ENCODE assay signal across 11 mouse cellular contexts in genomic region chrX:155624895-155625294, GRCm38 (mm10). TPM values are rescaled to one million over a fixed set of nuclear protein-coding genes. Genes with fewer than 3 reads are reported as not detected.
DNase-seq lines count a peak whose midpoint lies in the region; ATAC-seq and TF ChIP-seq lines count a peak whose summit lies in the region.
"Had no signal": no experiment of that assay in that cellular context is flagged by ENCODE, and none has a peak within 500 bp of the region (broad histone marks: within the 10 kb centered on the region; RNA-seq: fewer than 3 reads in every experiment).

No protein-coding gene starts in this region.

- TF ChIP-seq CTCF in layer of hippocampus, adult 2 months (conservative IDR thresholded peaks at IDR 0.05): no peak

- intact Hi-C loops in left cerebral cortex, postnatal 10 days (cut with DNase I): loop anchor here (10.0 kb wide), 1 partner anchor 1680 kb away; no protein-coding TSS in a partner anchor

- H3K4me3 ChIP-seq in layer of hippocampus, adult 2 months: peak overlapping the region; percentile 56
- H3K4me3 ChIP-seq in embryonic facial prominence, embryonic 11.5 days (ENCODE audit: low read depth, low read length): peak overlapping the region; percentile 27
- H3K4me3 ChIP-seq in hindbrain, embryonic 11.5 days (ENCODE audit: low read depth, low read length): peak overlapping the region; percentile 49
- H3K4me3 ChIP-seq in midbrain, embryonic 15.5 days: peak overlapping the region; percentile 56

- DNase-seq in layer of hippocampus, adult 2 months (ENCODE audit: low spot score in 2 of 2): no peak
- no peak for DNase-seq in layer of hippocampus, postnatal 10 days (ENCODE audit: low spot score in 2 of 2)
- no peak for DNase-seq in embryonic facial prominence, embryonic 11.5 days (ENCODE audit: low spot score)
- DNase-seq in hindbrain, embryonic 11.5 days (ENCODE audit: low spot score): no peak
- DNase-seq in right cerebral cortex, postnatal 36 days (ENCODE audit: low spot score in 2 of 2): no peak
- no peak for DNase-seq in layer of hippocampus, adult 11-12 months (ENCODE audit: low spot score)
- DNase-seq in left cerebral cortex, postnatal 10 days (ENCODE audit: extremely low spot score in 1 of 2, low spot score in 2 of 2): no peak
- DNase-seq: lung, postnatal 10 days; thymus, adult 18-20 months had no signal

- WGBS in embryonic facial prominence, embryonic 11.5 days: 17% methylated on average over 15 of the region's 15 CpGs
- 16% methylated on average over 15 of the region's 15 CpGs for WGBS in hindbrain, embryonic 11.5 days
- 17% methylated on average over 15 of the region's 15 CpGs for WGBS in midbrain, embryonic 15.5 days

- H3K36me3 ChIP-seq in embryonic facial prominence, embryonic 11.5 days (replicated peaks; ENCODE audit: control insufficient read depth, insufficient read depth, low read depth, low read length): no peaks in the 10 kb centered on the region
- H3K36me3 ChIP-seq in hindbrain, embryonic 11.5 days (ENCODE audit: control insufficient read depth, insufficient read depth, low read length): no peaks in the 10 kb centered on the region
- H3K36me3 ChIP-seq in midbrain, embryonic 15.5 days (replicated peaks): no peaks in the 10 kb centered on the region

- H3K9me3 ChIP-seq in embryonic facial prominence, embryonic 11.5 days (replicated peaks; ENCODE audit: control insufficient read depth, low read length): no peaks in the 10 kb centered on the region
- H3K9me3 ChIP-seq in hindbrain, embryonic 11.5 days (ENCODE audit: control insufficient read depth, low read length): no peaks in the 10 kb centered on the region
- no peaks in the 10 kb centered on the region for H3K9me3 ChIP-seq in midbrain, embryonic 15.5 days

- peak overlapping the region; percentile 90 for H3K4me2 ChIP-seq in embryonic facial prominence, embryonic 11.5 days (ENCODE audit: low read depth, low read length)
- H3K4me2 ChIP-seq in hindbrain, embryonic 11.5 days (replicated peaks; ENCODE audit: low read depth, low read length): peak overlapping the region; percentile 85
- peak overlapping the region; percentile 71 for H3K4me2 ChIP-seq in midbrain, embryonic 15.5 days

- no peak overlapping the region for H3K9ac ChIP-seq in embryonic facial prominence, embryonic 11.5 days (replicated peaks; ENCODE audit: low read length)
- no peak overlapping the region for H3K9ac ChIP-seq in hindbrain, embryonic 11.5 days (ENCODE audit: low read depth, low read length)
- 0 out of 2 replicates have a peak overlapping the region, but pooled peaks have one; percentile 48 for H3K9ac ChIP-seq in midbrain, embryonic 15.5 days

- no peaks in the 10 kb centered on the region for H3K4me1 ChIP-seq in embryonic facial prominence, embryonic 11.5 days (ENCODE audit: control insufficient read depth, insufficient read depth, low read length)
- no peaks in the 10 kb centered on the region for H3K4me1 ChIP-seq in hindbrain, embryonic 11.5 days (replicated peaks; ENCODE audit: control insufficient read depth, insufficient read depth, low read length)
- 0 out of 2 replicates have a peak, but pooled peaks cover 4% of the 10 kb centered on the region for H3K4me1 ChIP-seq in midbrain, embryonic 15.5 days

- peaks cover 22% of the 10 kb centered on the region for H3K27me3 ChIP-seq in embryonic facial prominence, embryonic 11.5 days (ENCODE audit: control insufficient read depth, insufficient read depth, low read length)
- H3K27me3 ChIP-seq in hindbrain, embryonic 11.5 days (ENCODE audit: control insufficient read depth, insufficient read depth, low read length): peaks cover 20% of the 10 kb centered on the region
- no peaks in the 10 kb centered on the region for H3K27me3 ChIP-seq in midbrain, embryonic 15.5 days (replicated peaks)

- H3K27ac ChIP-seq in layer of hippocampus, adult 2 months: no peak overlapping the region
- H3K27ac ChIP-seq in embryonic facial prominence, embryonic 11.5 days (replicated peaks; ENCODE audit: low read depth, low read length): no peak overlapping the region
- H3K27ac ChIP-seq in hindbrain, embryonic 11.5 days (ENCODE audit: low read depth, low read length): no peak overlapping the region
- H3K27ac ChIP-seq in midbrain, embryonic 15.5 days: 0 out of 2 replicates have a peak overlapping the region, but pooled peaks have one; percentile 79

- no peak for ATAC-seq in embryonic facial prominence, embryonic 11.5 days (replicated peaks; ENCODE audit: insufficient number of reproducible peaks, low FRiP score, low TSS enrichment, low read depth)
- no peak for ATAC-seq in hindbrain, embryonic 11.5 days (ENCODE audit: low FRiP score)
- peak; percentile 16 for ATAC-seq in midbrain, embryonic 15.5 days (replicated peaks)

RNA-seq across cellular contexts. Expression of gene Gm15155, which starts 0.4 kb away (rescaled TPM):
- not detected for total RNA-seq in layer of hippocampus, adult 2 months (2021)
- total RNA-seq in layer of hippocampus, postnatal 10 days (2021): not detected
- polyA plus RNA-seq in embryonic facial prominence, embryonic 11.5 days (2014; fragmentation: Nextera tagmentation; extraction: Ambion mirVana): not detected in 2 replicates
- not detected in 2 replicates for polyA plus RNA-seq in hindbrain, embryonic 11.5 days (2014; fragmentation: Nextera tagmentation; extraction: Ambion mirVana)
- 0.57 TPM in 1 of 2 replicates, not detected in the other for polyA plus RNA-seq in midbrain, embryonic 15.5 days (2015; fragmentation: Nextera tagmentation; extraction: Ambion mirVana)
- total RNA-seq in left cerebral cortex, postnatal 10 days (2021): under 1 TPM; 0.71 to 0.77 TPM
- total RNA-seq: hematopoietic stem cell, adult 5-6 weeks had no signal

RNA-seq across cellular contexts. Expression of gene Ptchd1, which starts 1.3 kb away (rescaled TPM):
- total RNA-seq in layer of hippocampus, adult 2 months (2021): 1 to 10 TPM; 5.8 to 6.6 TPM
- 1 to 10 TPM; 6.9 to 7.5 TPM for total RNA-seq in layer of hippocampus, postnatal 10 days (2021)
- 1.6 and 2.3 TPM in 2 replicates for polyA plus RNA-seq in embryonic facial prominence, embryonic 11.5 days (2014; fragmentation: Nextera tagmentation; extraction: Ambion mirVana)
- 1.0 and 1.6 TPM in 2 replicates for polyA plus RNA-seq in hindbrain, embryonic 11.5 days (2014; fragmentation: Nextera tagmentation; extraction: Ambion mirVana)
- 12.0 and 13.2 TPM in 2 replicates for polyA plus RNA-seq in midbrain, embryonic 15.5 days (2015; fragmentation: Nextera tagmentation; extraction: Ambion mirVana)
- 10 to 100 TPM; 21.3 to 22.6 TPM for total RNA-seq in left cerebral cortex, postnatal 10 days (2021)
- total RNA-seq: hematopoietic stem cell, adult 5-6 weeks had no signal
